25 mouse cellular contexts compared by ENCODE assay signal in genomic region chr3:50660966-50661365, GRCm38 (mm10).
DNase-seq lines count a peak whose midpoint lies in the region; ATAC-seq lines count a peak whose summit lies in the region.
"Had no signal": no experiment of that assay in that cellular context is flagged by ENCODE, and none has a peak within 500 bp of the region (broad histone marks: within the 10 kb centered on the region; RNA-seq: fewer than 3 reads in every experiment).

No protein-coding gene starts in this region.

- ATAC-seq in megakaryocyte progenitor cell, adult 5-6 weeks (replicated peaks; ENCODE audit: poor library complexity) = peak; percentile 73
- ATAC-seq: activated CD4-positive, CD25-positive, alpha-beta regulatory T cell, adult 4 months; forebrain, embryonic 16.5 days; inflammation-experienced regulatory T-cells, adult 6 months; liver, embryonic 12.5 days; liver, postnatal 0 days; lung, postnatal 0 days had no signal

- peak; percentile 41 for DNase-seq in 416B (ENCODE audit: low read depth)
- peak; percentile 9 for DNase-seq in brain, adult 2 months (ENCODE audit: low read depth, low spot score)
- peak; percentile 50 for DNase-seq in thymus, postnatal 14 days
- DNase-seq in kidney, adult 11 months = no peak
- no peak for DNase-seq in kidney, adult 9 months
- no peak for DNase-seq in ovary, adult 18-20 months (ENCODE audit: low spot score)
- DNase-seq: adrenal gland, adult 2 months; adrenal gland, postnatal 36 days; cerebellum, adult 11 months; cerebellum, adult 9-11 months; gastrocnemius, postnatal 10 days; heart, postnatal 36 days; kidney, adult 18-20 months; kidney, postnatal 36 days; layer of hippocampus, postnatal 36 days; left cerebral cortex, postnatal 4 days; liver, postnatal 0 days; retina, postnatal 1 day; right cerebral cortex, postnatal 14 days had no signal

Comparison
In these comparisons a context has a peak if more than half of its experiments do, and no peak if none do; other contexts are left out.
1. DNase-seq: peak in 416B (single experiment), brain, adult 2 months (single experiment) and thymus, postnatal 14 days (single experiment); none in kidney, adult 11 months (single experiment), kidney, adult 9 months (single experiment) and ovary, adult 18-20 months (single experiment).